Mouse (Mus musculus): Measurements from ENCODE around the gene Usf1.

Usf1 gene

GRCm38 (mm10) chr1:171452923-171453322 is 41.8 kb downstream of the Usf1 start:
- no peak for DNase-seq (ENCODE audit: low spot score)

- DNase-seq (ENCODE audit: low spot score), result no peak
Measured at GRCm38 (mm10) chr1:171454926-171455325, 43.8 kb downstream of the Usf1 start.

GRCm38 (mm10) chr1:171457568-171457967 is 46.5 kb downstream of the Usf1 start:
- no peak for DNase-seq (ENCODE audit: low spot score)

GRCm38 (mm10) chr1:171459791-171460190 is 48.7 kb downstream of the Usf1 start:
- no peak for DNase-seq (ENCODE audit: low spot score)

GRCm38 (mm10) chr1:171460551-171461503 is 49.7 kb downstream of the Usf1 start:
- no peak for DNase-seq (ENCODE audit: low spot score)

GRCm38 (mm10) chr1:171463133-171463532 is 52.0 kb downstream of the Usf1 start:
- no peak for DNase-seq (ENCODE audit: low spot score)

- no peak for DNase-seq (ENCODE audit: low spot score)
Measured at GRCm38 (mm10) chr1:171465749-171466412, 54.8 kb downstream of the Usf1 start.

- no peak for DNase-seq (ENCODE audit: low spot score)
Measured at GRCm38 (mm10) chr1:171466565-171466964, 55.5 kb downstream of the Usf1 start.
